Mouse (Mus musculus) brain, adult 10 weeks (tissue): ENCODE measurements around the gene Zfp788. TPM values are rescaled to one million over a fixed set of nuclear protein-coding genes. Genes with fewer than 3 reads are reported as not detected.

ENCODE experiments used
- polyA plus RNA-seq: library from polyadenylated mRNA; stranded (reverse); fragments of 350-450 nt; fragmentation: Illumina TruSeq; extraction: RNeasy Lipid Tissue Mini Kit (QIAGEN cat#74804); gene quantifications from one replicate; pipeline ENCODE4 v1.2.3, GENCODE M21; 2015; ENCODE audit warnings: low read depth, low replicate concordance

Zfp788 gene
- 29.9 TPM for polyA plus RNA-seq

GRCm38 (mm10) chr7:41632409-41633220 is at the start of gene Zfp788:
Zfp788 (plus strand) TSS chr7:41633203.

GRCm38 (mm10) chr7:41599034-41599813 is 33.8 kb upstream of the Zfp788 start, which contains the start of gene 2610021A01Rik:
2610021A01Rik (plus strand) TSS chr7:41599230.

Other genes with a start within 250 kb of the Zfp788 start
- gene AI987944, start 239.8 kb upstream of the Zfp788 start, polyA plus RNA-seq: 13.2 TPM
- 0.74 TPM for gene Vmn2r57, start 184.5 kb upstream of the Zfp788 start, polyA plus RNA-seq
- 0.30 TPM for gene Gm20449, start 133.8 kb upstream of the Zfp788 start, polyA plus RNA-seq
- 5.0 TPM for gene AW146154, start 133.3 kb upstream of the Zfp788 start, polyA plus RNA-seq
- gene Gm6871, start 59.5 kb upstream of the Zfp788 start, polyA plus RNA-seq: not detected
- 16.8 TPM for gene 2610021A01Rik, start 34.0 kb upstream of the Zfp788 start, polyA plus RNA-seq
- gene Vmn2r58, start 239.5 kb downstream of the Zfp788 start, polyA plus RNA-seq: not detected